Mouse (Mus musculus) CD4-positive naive resting alpha-beta T cell, adult 57 days (primary cell): ENCODE data around the gene Zcchc2. TPM values are rescaled to one million over a fixed set of nuclear protein-coding genes. Genes with fewer than 3 reads are reported as not detected.

Experiments used
- total RNA-seq: library from RNA; stranded (reverse); gene quantifications from one replicate; pipeline ENCODE4 v1.2.4, GENCODE M21; 2023

The Zcchc2 gene
- total RNA-seq, result 41.1 TPM

GRCm38 (mm10) chr1:105990138-105990821 is at the start of gene Zcchc2:
Gene Zcchc2 (plus strand): TSS chr1:105990406.

Other genes starting within 250 kb of the Zcchc2 start
- gene Tnfrsf11a, start 209.7 kb upstream of the Zcchc2 start, total RNA-seq, result 0.18 TPM
- 9.8 TPM for gene Phlpp1, start 181.3 kb downstream of the Zcchc2 start, total RNA-seq